Mouse (Mus musculus): ENCODE results near the gene Ciita. TPM values are rescaled to one million over a fixed set of nuclear protein-coding genes. Genes with fewer than 3 reads are reported as not detected.

Ciita gene
- polyA plus RNA-seq, 1 experiment, result 0.22 TPM

GRCm38 (mm10) chr16:10525610-10525980 is 45.7 kb downstream of the Ciita start:
- Histone ChIP-seq H3K9me3 (no peaks in the 10 kb centered on the region), H3K36me3 (replicated peaks; ENCODE audit: low read length) (peaks cover 38% of the 10 kb centered on the region), H3K4me1 (peaks cover 100% of the 10 kb centered on the region), H3K4me3 (replicated peaks) (peak overlapping the region; percentile 60), H3K27me3 (replicated peaks) (no peaks in the 10 kb centered on the region)
- TF ChIP-seq FLI1 (IDR thresholded peaks at IDR 0.05; ENCODE audit: low read length) (no peak), GATA1 (IDR thresholded peaks at IDR 0.05; ENCODE audit: borderline replicate concordance, low read length) (no peak)

DNA sequence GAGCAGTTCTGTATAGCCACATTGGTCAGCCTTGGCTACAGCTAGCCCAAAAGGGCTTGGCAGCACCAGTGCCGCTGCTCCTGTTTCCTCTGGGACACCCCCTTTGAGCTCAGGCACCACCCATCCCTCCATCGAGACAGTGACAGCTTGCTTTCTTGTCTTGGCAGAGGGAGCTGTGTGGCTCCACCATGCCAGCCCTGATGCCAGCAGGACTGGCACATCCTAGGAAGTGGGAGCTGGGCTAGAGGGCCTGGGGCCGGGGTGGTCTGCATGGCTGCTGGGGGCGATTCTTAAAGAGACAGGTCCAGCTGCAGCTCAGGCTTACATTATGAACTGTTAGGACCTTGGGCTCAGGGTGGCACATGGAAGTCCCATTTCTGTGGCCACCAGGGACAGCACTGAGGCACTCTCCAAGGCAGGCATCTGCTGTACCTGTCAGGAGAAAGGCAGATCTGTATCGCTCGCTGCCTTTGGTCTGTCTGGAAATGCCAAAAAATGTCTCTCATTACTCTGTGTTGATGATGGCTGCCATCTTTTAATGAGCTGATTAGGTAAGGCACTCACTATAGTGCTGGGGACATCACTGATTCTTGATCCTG is 47.3 kb downstream of the Ciita start:
- Histone ChIP-seq H3K9me3 (no peaks in the 10 kb centered on the region), H3K4me1 (peaks cover 98% of the 10 kb centered on the region), H3K4me3 (replicated peaks) (no peak overlapping the region), H3K27me3 (replicated peaks) (no peaks in the 10 kb centered on the region), H3K36me3 (replicated peaks; ENCODE audit: low read length) (peaks cover 51% of the 10 kb centered on the region)
- no peak for TF ChIP-seq FLI1 (IDR thresholded peaks at IDR 0.05; ENCODE audit: low read length)
- no peak for TF ChIP-seq GATA1 (IDR thresholded peaks at IDR 0.05; ENCODE audit: borderline replicate concordance, low read length)

- no peaks in the 10 kb centered on the region for H3K9me3 ChIP-seq
- peaks cover 98% of the 10 kb centered on the region for H3K4me1 ChIP-seq
- peaks cover 64% of the 10 kb centered on the region for H3K36me3 ChIP-seq (replicated peaks; ENCODE audit: low read length)
- H3K27me3 ChIP-seq (replicated peaks), result no peaks in the 10 kb centered on the region
- TF ChIP-seq GATA1 (IDR thresholded peaks at IDR 0.05; ENCODE audit: borderline replicate concordance, low read length), result no peak
- no peak for TF ChIP-seq FLI1 (IDR thresholded peaks at IDR 0.05; ENCODE audit: low read length)
- H3K4me3 ChIP-seq (replicated peaks), result peak overlapping the region; percentile 8
These were observed 48.5 kb downstream of the Ciita start for GRCm38 (mm10) chr16:10528382-10528781.

- H3K36me3 ChIP-seq (replicated peaks; ENCODE audit: low read length), result peaks cover 82% of the 10 kb centered on the region
- H3K4me3 ChIP-seq (replicated peaks), result no peak overlapping the region
- H3K4me1 ChIP-seq, result peaks cover 98% of the 10 kb centered on the region
- no peak for TF ChIP-seq GATA1 (IDR thresholded peaks at IDR 0.05; ENCODE audit: borderline replicate concordance, low read length)
- no peak for TF ChIP-seq FLI1 (IDR thresholded peaks at IDR 0.05; ENCODE audit: low read length)
- no peaks in the 10 kb centered on the region for H3K27me3 ChIP-seq (replicated peaks)
- no peaks in the 10 kb centered on the region for H3K9me3 ChIP-seq
These were observed 50.3 kb downstream of the Ciita start for GRCm38 (mm10) chr16:10530179-10530578.

DNA sequence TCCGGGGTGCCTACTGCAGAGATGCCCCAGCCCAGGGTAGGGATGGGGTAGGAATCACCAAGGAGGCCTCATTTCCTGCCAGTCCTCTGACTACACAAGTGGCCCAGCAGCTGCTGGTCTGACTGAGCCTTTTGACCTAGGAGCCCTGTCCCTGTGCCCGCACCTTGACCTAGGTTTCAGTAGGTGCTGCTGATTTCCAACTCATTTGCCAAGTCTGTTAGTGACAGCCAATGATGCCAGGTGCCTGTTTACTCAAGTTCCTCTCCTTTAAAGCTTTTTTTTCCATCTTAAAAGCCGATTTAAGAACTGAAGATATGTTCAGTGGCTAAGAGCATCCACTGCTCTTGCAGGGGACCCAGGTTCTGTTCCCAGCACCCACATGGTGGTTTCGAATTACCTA is 53.9 kb downstream of the Ciita start:
- H3K9me3 ChIP-seq, result no peaks in the 10 kb centered on the region
- TF ChIP-seq FLI1 (IDR thresholded peaks at IDR 0.05; ENCODE audit: low read length) (no peak), GATA1 (IDR thresholded peaks at IDR 0.05; ENCODE audit: borderline replicate concordance, low read length) (no peak)
- peaks cover 98% of the 10 kb centered on the region for H3K4me1 ChIP-seq
- peaks cover 91% of the 10 kb centered on the region for H3K36me3 ChIP-seq (replicated peaks; ENCODE audit: low read length)
- H3K4me3 ChIP-seq (replicated peaks), result no peak overlapping the region
- H3K27me3 ChIP-seq (replicated peaks), result no peaks in the 10 kb centered on the region

GRCm38 (mm10) chr16:10534567-10534966 is 54.7 kb downstream of the Ciita start:
- Histone ChIP-seq H3K4me3 (replicated peaks) (no peak overlapping the region), H3K27me3 (replicated peaks) (no peaks in the 10 kb centered on the region), H3K36me3 (replicated peaks; ENCODE audit: low read length) (peaks cover 90% of the 10 kb centered on the region), H3K4me1 (peaks cover 98% of the 10 kb centered on the region), H3K9me3 (no peaks in the 10 kb centered on the region)
- TF ChIP-seq FLI1 (IDR thresholded peaks at IDR 0.05; ENCODE audit: low read length), result no peak
- TF ChIP-seq GATA1 (IDR thresholded peaks at IDR 0.05; ENCODE audit: borderline replicate concordance, low read length), result no peak

DNA sequence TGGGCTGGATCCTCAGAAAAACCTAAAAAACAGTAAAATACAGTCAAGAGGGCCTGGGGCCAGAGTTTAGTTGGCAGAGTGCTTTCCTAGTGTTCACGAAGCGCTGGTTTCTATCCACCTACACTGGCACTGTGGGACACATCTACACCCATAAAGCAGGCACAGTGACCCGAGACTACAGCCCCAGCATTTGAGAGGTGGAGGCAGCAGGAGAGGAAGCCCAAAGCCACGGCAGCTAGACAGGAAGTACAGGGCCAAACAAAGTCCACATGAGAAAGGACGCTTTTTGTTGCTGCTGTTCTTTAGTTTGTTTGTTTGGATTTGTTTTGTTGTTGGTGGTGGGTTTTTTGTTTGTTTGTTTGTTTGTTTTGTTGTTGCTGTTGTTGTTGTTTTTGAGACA is 56.5 kb downstream of the Ciita start:
- Histone ChIP-seq H3K36me3 (replicated peaks; ENCODE audit: low read length) (peaks cover 83% of the 10 kb centered on the region), H3K9me3 (no peaks in the 10 kb centered on the region), H3K4me1 (peaks cover 100% of the 10 kb centered on the region), H3K4me3 (replicated peaks) (peak overlapping the region; percentile 64), H3K27me3 (replicated peaks) (no peaks in the 10 kb centered on the region)
- TF ChIP-seq FLI1 (IDR thresholded peaks at IDR 0.05; ENCODE audit: low read length) (no peak), GATA1 (IDR thresholded peaks at IDR 0.05; ENCODE audit: borderline replicate concordance, low read length) (no peak)

- Histone ChIP-seq H3K36me3 (replicated peaks; ENCODE audit: low read length) (peaks cover 77% of the 10 kb centered on the region), H3K27me3 (replicated peaks) (no peaks in the 10 kb centered on the region), H3K4me3 (replicated peaks) (no peak overlapping the region), H3K4me1 (peaks cover 100% of the 10 kb centered on the region), H3K9me3 (no peaks in the 10 kb centered on the region)
- no peak for TF ChIP-seq GATA1 (IDR thresholded peaks at IDR 0.05; ENCODE audit: borderline replicate concordance, low read length)
- TF ChIP-seq FLI1 (IDR thresholded peaks at IDR 0.05; ENCODE audit: low read length), result no peak
These were observed 57.1 kb downstream of the Ciita start for GRCm38 (mm10) chr16:10536961-10537360.

DNA sequence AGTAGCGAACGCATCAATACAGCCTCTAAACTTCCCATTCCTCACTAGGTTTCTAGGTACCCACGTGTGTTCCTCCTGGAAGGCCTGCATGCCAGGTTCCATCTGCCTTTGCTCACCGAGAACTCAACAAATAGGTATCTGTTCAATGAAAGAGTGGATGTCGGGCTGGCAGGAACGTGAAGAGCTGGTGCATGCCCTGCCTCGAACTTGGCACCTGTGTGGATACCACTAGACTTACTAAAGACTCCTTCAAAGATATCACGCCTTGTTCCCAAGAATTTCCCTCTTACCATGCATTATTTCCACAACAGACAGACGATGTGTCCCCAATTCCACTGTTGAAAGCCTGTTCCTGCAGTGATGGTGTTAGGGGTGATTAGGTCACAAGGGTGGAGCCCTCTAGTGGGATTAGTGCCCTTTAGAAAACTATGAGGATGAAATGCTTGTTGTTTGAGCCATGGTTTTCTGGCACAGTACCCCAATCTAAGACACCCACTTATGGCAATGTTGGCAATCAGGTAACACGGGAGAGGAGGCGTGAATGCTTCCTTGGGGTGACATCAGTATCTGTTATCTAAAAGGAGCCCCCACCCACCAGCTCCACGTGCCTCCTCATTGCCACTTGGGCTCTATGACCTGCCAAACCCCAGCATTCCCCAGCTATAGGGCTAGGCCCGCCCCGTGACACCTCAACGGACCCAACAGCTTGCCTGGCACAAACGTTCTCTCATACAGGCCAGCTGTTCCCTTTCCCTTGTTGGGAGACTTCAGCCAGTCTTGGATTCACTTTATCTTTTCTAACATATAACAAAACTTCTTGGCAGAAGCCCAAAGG is 61.1 kb downstream of the Ciita start:
- Histone ChIP-seq H3K4me1 (peaks cover 85% of the 10 kb centered on the region), H3K36me3 (replicated peaks; ENCODE audit: low read length) (peaks cover 36% of the 10 kb centered on the region), H3K4me3 (replicated peaks) (peak overlapping the region; percentile 96)

DNA sequence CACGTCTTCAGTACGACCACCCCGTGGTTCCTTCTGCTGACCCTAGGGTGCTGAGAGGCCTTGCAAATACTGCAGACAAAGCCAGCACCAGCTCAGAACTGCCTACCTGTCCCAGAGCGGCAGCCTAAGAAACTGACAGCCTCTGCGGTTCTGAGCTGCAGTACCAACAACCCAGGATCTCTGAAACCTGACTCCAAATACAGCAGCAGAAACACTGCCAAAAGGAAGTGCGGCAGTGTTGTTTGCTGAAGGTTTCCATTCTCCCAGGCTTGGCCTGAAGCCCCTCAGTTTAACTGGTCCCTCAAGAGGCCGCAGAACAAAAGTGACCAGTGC is 61.7 kb downstream of the Ciita start:
- Histone ChIP-seq H3K4me1 (peaks cover 85% of the 10 kb centered on the region), H3K4me3 (replicated peaks) (peak overlapping the region; percentile 96), H3K9me3 (no peaks in the 10 kb centered on the region), H3K27me3 (replicated peaks) (no peaks in the 10 kb centered on the region), H3K36me3 (replicated peaks; ENCODE audit: low read length) (peaks cover 32% of the 10 kb centered on the region)
- TF ChIP-seq GATA1 (IDR thresholded peaks at IDR 0.05; ENCODE audit: borderline replicate concordance, low read length) (no peak), FLI1 (IDR thresholded peaks at IDR 0.05; ENCODE audit: low read length) (no peak)

More for the DNA sequence above, 61.1 kb downstream of the Ciita start:
- TF ChIP-seq FLI1 (IDR thresholded peaks at IDR 0.05; ENCODE audit: low read length) (no peak), GATA1 (IDR thresholded peaks at IDR 0.05; ENCODE audit: borderline replicate concordance, low read length) (no peak)
- no peaks in the 10 kb centered on the region for H3K27me3 ChIP-seq (replicated peaks)
- H3K9me3 ChIP-seq, result no peaks in the 10 kb centered on the region
